Mouse (Mus musculus) intestine, postnatal 0 days (tissue): ENCODE results near the gene Cdk5rap3. TPM values are rescaled to one million over a fixed set of nuclear protein-coding genes. Genes with fewer than 3 reads are reported as not detected.

Experiments
- ATAC-seq: fragments of 200-750 bp; cut with Nextera tagmentation; 2 replicates; pipeline ENCODE4 v1.8.0; 2017; ENCODE audit warnings: mild to moderate bottlenecking, moderate TSS enrichment, moderate library complexity
- H3K27ac ChIP-seq: fragments of 300-500 bp; sonication (generic); 2 replicates; pipeline ENCODE4 v1.5.1; 2014; ENCODE audit warnings: mild to moderate bottlenecking, low read depth, low read length, moderate library complexity
- H3K27me3 ChIP-seq: fragments of 300-500 bp; sonication (generic); replicated peaks from 2 replicates; pipeline ENCODE4 v1.6.1; 2014; ENCODE audit warnings: low read length, mixed read lengths; ENCODE audit not compliant: control insufficient read depth, insufficient read depth
- H3K36me3 ChIP-seq: fragments of 300-500 bp; sonication (generic); 2 replicates; pipeline ENCODE4 v1.6.1; 2014; ENCODE audit warnings: mild to moderate bottlenecking, moderate library complexity; ENCODE audit not compliant: control insufficient read depth, insufficient read depth
- H3K4me1 ChIP-seq: fragments of 300-500 bp; sonication (generic); replicated peaks from 2 replicates; pipeline ENCODE4 v1.6.1; 2014; ENCODE audit warnings: antibody characterized with exemption, low read length, mixed read lengths; ENCODE audit not compliant: control insufficient read depth, insufficient read depth
- H3K4me2 ChIP-seq: fragments of 300-500 bp; sonication (generic); replicated peaks from 2 replicates; pipeline ENCODE4 v1.6.1; 2014; ENCODE audit warnings: low read depth, mild to moderate bottlenecking, moderate library complexity
- H3K4me3 ChIP-seq: fragments of 300-500 bp; sonication (generic); 2 replicates; pipeline ENCODE4 v1.5.1; 2014; ENCODE audit warnings: low read depth, low read length
- H3K9ac ChIP-seq: fragments of 300-500 bp; sonication (generic); 2 replicates; pipeline ENCODE4 v1.6.1; 2014; ENCODE audit warnings: mild to moderate bottlenecking, low read depth, low read length
- H3K9me3 ChIP-seq: fragments of 300-500 bp; sonication (generic); 2 replicates; pipeline ENCODE4 v1.6.1; 2016; ENCODE audit warnings: mixed run types; ENCODE audit not compliant: control insufficient read depth
- CTCF ChIP-seq: sonication (generic); IDR thresholded peaks from 2 replicates; pipeline ENCODE4 v1.5.1; 2016; ENCODE audit warnings: low read depth, mild to moderate bottlenecking, control low read depth, antibody characterized with exemption, moderate library complexity
- WGBS: fragments of 180-500 bp; shearing (Covaris S2); extraction: QIAGEN DNeasy Blood & Tissue Kit; methylation state at CpG from one replicate; pipeline ENCODE4 v1.1.7; 2014; 5-methylcytosine and 5-hydroxymethylcytosine counted together
- polyA plus RNA-seq: library from polyadenylated mRNA; unstranded; fragments of >200 nt; fragmentation: Nextera tagmentation; extraction: Ambion mirVana; gene quantifications from 2 replicates; pipeline ENCODE4 v1.2.1, GENCODE M21; 2015

Cdk5rap3 gene
- polyA plus RNA-seq, 1 experiment from 2014 or later, result 64.1 TPM

- Histone ChIP-seq H3K9me3 (no peaks in the 10 kb centered on the region), H3K27me3 (no peaks in the 10 kb centered on the region), H3K36me3 (peaks cover 15% of the 10 kb centered on the region), H3K27ac (peak within 1 kb of the TSS; percentile 80), H3K4me3 (peak within 1 kb of the TSS; percentile 48), H3K4me1 (peaks cover 10% of the 10 kb centered on the region; the same call in 1 of the 2 replicates), H3K4me2 (peak within 1 kb of the TSS; percentile 88), H3K9ac (peak within 1 kb of the TSS; percentile 62)
- no peak for TF ChIP-seq CTCF
- peak; percentile 94 for ATAC-seq
- WGBS, result under 1% methylated on average over 29 of the region's 29 CpGs
Observed at GRCm38 (mm10) chr11:96943746-96944304, 27.5 kb upstream of the Cdk5rap3 start, which contains the start of gene Pnpo. Pnpo (minus strand) TSS chr11:96943986.

GRCm38 (mm10) chr11:96941989-96942590 lies 25.8 kb upstream of the Cdk5rap3 start:
- H3K4me3 ChIP-seq, result no peak overlapping the region
- H3K9ac ChIP-seq, result no peak overlapping the region
- no peaks in the 10 kb centered on the region for H3K9me3 ChIP-seq
- H3K27me3 ChIP-seq, result no peaks in the 10 kb centered on the region
- no peak for ATAC-seq
- WGBS, result 39% methylated on average over 6 of the region's 6 CpGs
- no peak for TF ChIP-seq CTCF
- peak overlapping the region; percentile 88 for H3K4me2 ChIP-seq
- peaks cover 11% of the 10 kb centered on the region; the same call in 1 of the 2 replicates for H3K4me1 ChIP-seq
- H3K36me3 ChIP-seq, result peaks cover 21% of the 10 kb centered on the region
- peak overlapping the region; percentile 78 for H3K27ac ChIP-seq

GRCm38 (mm10) chr11:96940578-96941465 lies 24.5 kb upstream of the Cdk5rap3 start:
- H3K4me3 ChIP-seq, result no peak overlapping the region
- H3K9me3 ChIP-seq, result no peaks in the 10 kb centered on the region
- no peak for TF ChIP-seq CTCF
- no peak overlapping the region for H3K27ac ChIP-seq
- H3K4me2 ChIP-seq, result no peak overlapping the region
- WGBS, result 67% methylated on average over 16 of the region's 16 CpGs
- peaks cover 12% of the 10 kb centered on the region; the same call in 1 of the 2 replicates for H3K4me1 ChIP-seq
- peaks cover 21% of the 10 kb centered on the region for H3K36me3 ChIP-seq
- H3K27me3 ChIP-seq, result no peaks in the 10 kb centered on the region
- H3K9ac ChIP-seq, result no peak overlapping the region
- ATAC-seq, result no peak

GRCm38 (mm10) chr11:96938426-96938800 lies 22.1 kb upstream of the Cdk5rap3 start:
- Histone ChIP-seq H3K4me3 (no peak overlapping the region), H3K4me1 (peaks cover 5% of the 10 kb centered on the region), H3K9ac (no peak overlapping the region), H3K4me2 (no peak overlapping the region), H3K27me3 (no peaks in the 10 kb centered on the region), H3K27ac (peak overlapping the region; percentile 87), H3K9me3 (no peaks in the 10 kb centered on the region), H3K36me3 (peaks cover 26% of the 10 kb centered on the region)
- TF ChIP-seq CTCF, result no peak
- no peak for ATAC-seq
- WGBS, result 29% methylated on average over 6 of the region's 6 CpGs

GRCm38 (mm10) chr11:96937549-96938425 lies 21.5 kb upstream of the Cdk5rap3 start:
- Histone ChIP-seq H3K4me2 (peak overlapping the region; percentile 24; the same call in 1 of the 2 replicates), H3K27ac (peak overlapping the region; percentile 87), H3K4me1 (peaks cover 5% of the 10 kb centered on the region), H3K9ac (no peak overlapping the region), H3K4me3 (no peak overlapping the region), H3K9me3 (no peaks in the 10 kb centered on the region), H3K27me3 (no peaks in the 10 kb centered on the region), H3K36me3 (peaks cover 26% of the 10 kb centered on the region)
- TF ChIP-seq CTCF, result peak; percentile 90
- ATAC-seq, result peak; percentile 76
- 19% methylated on average over 10 of the region's 10 CpGs for WGBS
